Mouse (Mus musculus): ENCODE results near the gene Zfp764. TPM values are rescaled to one million over a fixed set of nuclear protein-coding genes. Genes with fewer than 3 reads are reported as not detected.
"Not testable (repeated sequence)": the region's sequence is repeated elsewhere in the genome, so short reads cannot be mapped to it uniquely, and the experiment has no call there.

The Zfp764 gene
- polyA plus RNA-seq (2012; rRNA removed) (0.94 and 1.3 TPM in 2 replicates), polyA plus RNA-seq (2014; fragmentation: Nextera tagmentation; extraction: Ambion mirVana) (1.1 and 1.5 TPM in 2 replicates)

GRCm38 (mm10) chr7:127406002-127406987 lies at the start of gene Zfp764:
Gene Zfp764 (minus strand): TSS chr7:127406822.
- DNase-seq (ENCODE audit: low read depth in 3 of 3, low spot score in 3 of 3) (peak; percentile 55 to 69 (median 67)), ATAC-seq (ENCODE audit: insufficient read depth) (peak; percentile 78)
- 5% methylated on average over 40 of the region's 40 CpGs for WGBS (ENCODE audit: insufficient replicate concordance)
- not testable (repeated sequence) for H3K36me3 ChIP-seq (replicated peaks; ENCODE audit: control insufficient read depth, insufficient read depth, low read depth); H3K4me1 ChIP-seq (replicated peaks; ENCODE audit: control insufficient read depth in 2 of 2, insufficient read depth in 2 of 2, low read length in 1 of 2); H3K9me3 ChIP-seq (ENCODE audit: control insufficient read depth, low read length); H3K27ac ChIP-seq; H3K27me3 ChIP-seq (ENCODE audit: control insufficient read depth, insufficient read depth, low read length)
- TF ChIP-seq CTCF (IDR thresholded peaks at IDR 0.05; ENCODE audit: low read depth) = peak; percentile 82
- Histone ChIP-seq H3K4me2 (ENCODE audit: low read depth) (peak within 1 kb of the TSS; percentile 75), H3K9ac (replicated peaks) (peak within 1 kb of the TSS; percentile 55), H3K4me3 (ENCODE audit: insufficient read depth in 1 of 2, low read depth in 2 of 2, low read length in 2 of 2) (peak within 1 kb of the TSS; percentile 56 to 65)

DNA sequence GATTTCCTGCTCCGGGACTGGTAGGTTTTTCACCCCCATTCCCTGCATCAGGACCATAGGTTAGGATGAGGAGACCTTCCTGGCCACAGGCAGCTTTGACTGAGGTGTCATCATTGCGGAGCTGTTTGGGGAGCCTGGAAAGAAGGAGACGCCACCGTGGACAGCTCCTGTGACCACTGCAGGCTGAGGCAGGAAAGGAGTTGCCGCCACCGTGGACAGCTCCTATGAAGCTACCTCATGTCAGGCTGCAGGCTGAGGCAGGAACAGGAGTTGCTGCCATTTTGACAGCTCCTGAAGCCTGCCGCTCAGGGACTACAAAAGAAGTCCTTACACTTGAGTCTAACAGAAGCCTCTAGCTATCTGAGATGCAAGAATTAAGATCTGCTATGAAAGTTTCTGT lies 48.3 kb upstream of the Zfp764 start:
- Histone ChIP-seq H3K36me3 (replicated peaks; ENCODE audit: control insufficient read depth, insufficient read depth, low read depth) (peaks cover 7% of the 10 kb centered on the region), H3K9me3 (ENCODE audit: control insufficient read depth, low read length) (peaks cover 5% of the 10 kb centered on the region; the same call in 1 of the 2 replicates), H3K4me1 (replicated peaks; ENCODE audit: control insufficient read depth in 2 of 2, insufficient read depth in 2 of 2, low read length in 1 of 2) (peaks cover 14% of the 10 kb centered on the region in 2 experiments), H3K4me2 (ENCODE audit: low read depth) (no peak overlapping the region), H3K27me3 (ENCODE audit: control insufficient read depth, insufficient read depth, low read length) (no peaks in the 10 kb centered on the region), H3K9ac (replicated peaks) (no peak overlapping the region), H3K27ac (no peak overlapping the region), H3K4me3 (ENCODE audit: insufficient read depth in 1 of 2, low read depth in 2 of 2, low read length in 2 of 2) (no peak overlapping the region)
- WGBS (ENCODE audit: insufficient replicate concordance) = 80% methylated on average over 7 of the region's 7 CpGs
- ATAC-seq (ENCODE audit: insufficient read depth) = no peak
- no peak for DNase-seq (ENCODE audit: low read depth in 3 of 3, low spot score in 3 of 3)
- TF ChIP-seq EP300 (IDR thresholded peaks at IDR 0.05; ENCODE audit: low read depth) (no peak), CTCF (IDR thresholded peaks at IDR 0.05; ENCODE audit: low read depth) (no peak)

DNA sequence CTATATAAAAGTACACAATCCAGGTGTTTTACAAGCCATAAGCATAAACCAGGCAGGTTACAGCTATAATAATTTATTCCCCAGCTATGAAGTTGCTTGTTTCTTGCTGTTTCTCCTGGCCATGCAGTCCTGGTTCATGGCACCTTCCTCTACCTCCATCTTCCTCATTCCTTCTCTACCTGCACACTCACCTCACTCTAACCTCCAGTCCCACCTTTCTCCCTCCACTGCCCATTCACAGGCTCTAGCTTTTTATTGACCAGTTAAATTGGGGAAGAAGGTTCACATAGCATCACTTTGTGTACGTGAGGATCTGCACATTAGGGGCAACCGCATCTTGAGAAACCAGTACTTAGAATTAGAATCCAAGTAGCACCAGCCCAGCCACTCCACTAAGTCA lies 46.4 kb upstream of the Zfp764 start:
- WGBS (ENCODE audit: insufficient replicate concordance) = 87% methylated on average over 2 of the region's 2 CpGs
- H3K36me3 ChIP-seq (replicated peaks; ENCODE audit: control insufficient read depth, insufficient read depth, low read depth) = peaks cover 3% of the 10 kb centered on the region

GRCm38 (mm10) chr7:127449966-127450365 lies 43.3 kb upstream of the Zfp764 start:
- peak overlapping the region; percentile 97 for H3K9ac ChIP-seq (replicated peaks)
- 72% methylated on average over 7 of the region's 7 CpGs for WGBS (ENCODE audit: insufficient replicate concordance)
- DNase-seq (ENCODE audit: low read depth in 3 of 3, low spot score in 3 of 3) = no peak
- ATAC-seq (ENCODE audit: insufficient read depth) = no peak
- TF ChIP-seq CTCF (IDR thresholded peaks at IDR 0.05; ENCODE audit: low read depth) (no peak), EP300 (IDR thresholded peaks at IDR 0.05; ENCODE audit: low read depth) (no peak)
- no peaks in the 10 kb centered on the region for H3K9me3 ChIP-seq (ENCODE audit: control insufficient read depth, low read length)
- no peaks in the 10 kb centered on the region for H3K27me3 ChIP-seq (ENCODE audit: control insufficient read depth, insufficient read depth, low read length)
- H3K4me3 ChIP-seq (ENCODE audit: insufficient read depth in 1 of 2, low read depth in 2 of 2, low read length in 2 of 2) = peak overlapping the region; percentile 79 to 82; a peak in 3 of 4 replicates
- peak overlapping the region; percentile 73 for H3K27ac ChIP-seq
- H3K4me1 ChIP-seq (replicated peaks; ENCODE audit: control insufficient read depth in 2 of 2, insufficient read depth in 2 of 2, low read length in 1 of 2) = peaks cover 14 to 16% of the 10 kb centered on the region in 2 experiments
- H3K4me2 ChIP-seq (ENCODE audit: low read depth) = peak overlapping the region; percentile 71
- no peaks in the 10 kb centered on the region; the same call in none of the 2 replicates for H3K36me3 ChIP-seq (replicated peaks; ENCODE audit: control insufficient read depth, insufficient read depth, low read depth)

More for the DNA sequence above, 46.4 kb upstream of the Zfp764 start:
- H3K9ac ChIP-seq (replicated peaks) = no peak overlapping the region
- no peak overlapping the region for H3K27ac ChIP-seq
- ATAC-seq (ENCODE audit: insufficient read depth) (no peak), DNase-seq (ENCODE audit: low read depth in 3 of 3, low spot score in 3 of 3) (no peak)
- no peak overlapping the region for H3K4me3 ChIP-seq (ENCODE audit: insufficient read depth in 1 of 2, low read depth in 2 of 2, low read length in 2 of 2)
- TF ChIP-seq CTCF (IDR thresholded peaks at IDR 0.05; ENCODE audit: low read depth) (no peak), EP300 (IDR thresholded peaks at IDR 0.05; ENCODE audit: low read depth) (no peak)
- peaks cover 5% of the 10 kb centered on the region; the same call in 1 of the 2 replicates for H3K9me3 ChIP-seq (ENCODE audit: control insufficient read depth, low read length)
- H3K27me3 ChIP-seq (ENCODE audit: control insufficient read depth, insufficient read depth, low read length) = no peaks in the 10 kb centered on the region
- H3K4me1 ChIP-seq (replicated peaks; ENCODE audit: control insufficient read depth in 2 of 2, insufficient read depth in 2 of 2, low read length in 1 of 2) = peaks cover 10 to 11% of the 10 kb centered on the region in 2 experiments
- H3K4me2 ChIP-seq (ENCODE audit: low read depth) = no peak overlapping the region
